Mouse (Mus musculus) megakaryocyte, embryonic 14.5 days (primary cell): ENCODE results near the gene Ankrd11.

Experiments
- FLI1 ChIP-seq: IDR thresholded peaks from 2 replicates; pipeline ENCODE4 v1.6.1; 2012; ENCODE audit warnings: low read length, inconsistent platforms, mixed read lengths
- GATA1 ChIP-seq: IDR thresholded peaks from 3 replicates; pipeline ENCODE4 v1.6.1; 2012; ENCODE audit warnings: mixed read lengths, low read length, inconsistent platforms, borderline replicate concordance

DNA sequence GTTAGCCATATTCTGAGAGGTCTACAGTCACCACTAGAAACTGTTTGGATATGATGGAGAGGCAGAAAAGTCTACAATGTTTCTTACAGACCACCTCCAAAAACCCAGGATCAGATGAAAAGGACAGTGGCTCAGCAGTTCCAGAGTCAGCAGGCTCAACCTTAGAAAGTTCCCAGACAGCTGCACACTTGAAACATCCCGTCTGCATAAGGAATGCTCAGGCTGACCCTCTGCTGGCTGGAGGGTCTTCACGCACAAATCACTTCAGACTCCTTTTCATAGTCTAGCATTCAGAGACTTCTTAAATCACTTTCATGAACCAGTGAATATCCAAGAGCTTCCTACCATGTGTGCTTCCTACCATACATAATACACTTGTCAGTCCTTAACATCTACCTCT is 49.8 kb downstream of the Ankrd11 start:
- no peak for TF ChIP-seq GATA1
- no peak for TF ChIP-seq FLI1
